Mouse (Mus musculus): Measurements from ENCODE around the gene Commd1. TPM values are rescaled to one million over a fixed set of nuclear protein-coding genes. Genes with fewer than 3 reads are reported as not detected.

Commd1 gene
- polyA plus RNA-seq, 1 experiment from 2014 or later: 243 TPM

DNA sequence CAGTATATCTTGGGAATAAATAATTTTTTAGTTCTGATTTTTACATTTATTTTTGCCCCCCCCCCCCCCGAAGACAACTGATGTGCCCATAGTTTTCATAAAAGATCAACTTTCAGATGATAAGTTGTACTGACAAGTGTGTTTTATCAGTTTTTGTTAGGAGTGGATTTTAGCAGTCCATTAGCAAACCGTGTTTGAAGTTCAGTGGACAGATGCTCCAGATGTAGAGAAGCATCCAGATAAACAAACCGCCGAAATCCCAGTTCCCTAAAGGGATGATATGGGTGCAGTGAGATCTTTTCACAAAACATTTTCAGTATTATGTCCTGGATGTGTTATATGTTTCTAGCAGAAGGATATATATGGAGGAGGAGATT lies 26.6 kb upstream of the Commd1 start:
- Histone ChIP-seq H3K9me3 (replicated peaks) (no peaks in the 10 kb centered on the region), H3K27me3 (replicated peaks) (no peaks in the 10 kb centered on the region), H3K4me2 (peak overlapping the region; percentile 70), H3K27ac (replicated peaks) (no peak overlapping the region), H3K4me1 (peaks cover 7% of the 10 kb centered on the region), H3K36me3 (peaks cover 12% of the 10 kb centered on the region), H3K9ac (replicated peaks) (no peak overlapping the region), H3K4me3 (replicated peaks) (peak overlapping the region; percentile 62)
- ATAC-seq (ENCODE audit: low FRiP score): no peak
- WGBS: 25% methylated on average over 4 of the region's 4 CpGs

DNA sequence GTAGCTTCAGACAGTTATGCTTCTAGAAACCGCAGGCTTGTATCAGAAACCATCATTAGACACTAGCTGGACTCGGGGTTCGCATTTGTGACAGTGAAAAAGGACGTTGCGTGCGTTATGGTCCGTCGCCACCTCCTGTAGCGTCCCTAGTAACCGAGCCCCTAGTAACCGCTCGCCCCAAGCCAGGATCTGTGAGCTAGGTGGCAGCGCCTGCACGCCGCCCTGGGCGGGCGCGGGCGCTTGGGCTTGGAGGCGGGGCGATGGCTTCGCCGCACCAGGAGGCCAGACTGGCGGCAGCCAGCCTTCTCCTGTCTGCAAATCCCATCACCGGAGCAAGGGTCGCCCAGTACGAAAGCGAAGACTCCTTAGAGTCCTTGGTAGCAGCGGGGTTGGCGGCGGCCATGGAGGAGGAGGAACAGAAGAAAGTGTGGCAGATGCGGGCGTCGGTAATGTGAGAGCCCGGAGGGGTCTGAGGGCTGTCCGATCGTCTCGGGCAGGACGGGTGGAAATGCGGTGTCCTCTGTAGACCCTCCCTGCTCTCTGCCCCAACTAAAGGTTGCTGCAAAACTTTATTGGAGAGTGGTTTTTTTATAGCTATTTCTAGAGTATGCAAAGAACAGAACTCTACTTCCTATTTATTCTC lies 26.1 kb upstream of the Commd1 start:
- H3K36me3 ChIP-seq: peaks cover 18% of the 10 kb centered on the region
- WGBS: under 1% methylated on average over 40 of the region's 40 CpGs
- H3K4me2 ChIP-seq: peak overlapping the region; percentile 70
- peak overlapping the region; percentile 93 for H3K27ac ChIP-seq (replicated peaks)
- peaks cover 7% of the 10 kb centered on the region for H3K4me1 ChIP-seq
- H3K27me3 ChIP-seq (replicated peaks): no peaks in the 10 kb centered on the region
- peak overlapping the region; percentile 73 for H3K9ac ChIP-seq (replicated peaks)
- H3K9me3 ChIP-seq (replicated peaks): no peaks in the 10 kb centered on the region
- peak overlapping the region; percentile 62 for H3K4me3 ChIP-seq (replicated peaks)
- ATAC-seq (ENCODE audit: low FRiP score): peak; percentile 96

DNA sequence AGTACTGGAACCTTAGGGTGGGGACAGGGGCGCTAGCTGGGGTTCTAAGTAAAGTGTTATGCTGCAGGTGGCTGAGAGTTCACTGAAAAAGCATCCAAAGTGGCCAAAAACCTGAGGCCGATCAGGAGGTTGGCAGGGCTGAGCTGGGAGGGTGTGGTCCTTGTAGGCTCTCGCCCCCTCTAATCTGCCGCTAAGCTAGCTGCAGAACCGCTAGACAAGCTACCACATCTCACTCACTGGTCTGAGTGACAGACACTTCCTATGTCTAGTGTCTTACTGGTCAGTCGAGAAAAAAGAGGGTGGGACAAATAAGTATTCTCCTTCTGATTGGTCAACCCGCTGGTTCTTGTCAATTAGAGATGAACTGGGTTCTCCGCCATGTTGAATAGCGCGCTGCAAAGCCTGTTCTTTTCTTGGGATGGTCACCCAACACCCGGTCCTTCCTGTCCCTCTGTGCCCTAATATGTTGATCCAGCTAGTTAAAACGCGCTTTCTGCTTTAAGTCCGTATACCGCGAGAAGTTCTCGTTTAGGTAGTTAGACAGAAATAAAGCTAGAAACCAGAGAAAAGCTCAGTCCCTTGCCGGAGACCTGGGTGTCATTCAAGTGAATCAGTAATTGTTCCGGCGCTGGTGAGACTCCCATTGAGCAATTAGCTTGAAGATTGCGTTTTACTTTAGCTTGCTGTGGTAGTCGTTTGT lies 25.4 kb upstream of the Commd1 start, which contains the start of gene Fam161a:
TSS of gene Fam161a (plus strand) at position 51 of the 700 bp plus-strand sequence.
- Histone ChIP-seq H3K4me3 (replicated peaks) (peak within 1 kb of the TSS; percentile 62), H3K9me3 (replicated peaks) (no peaks in the 10 kb centered on the region), H3K27ac (replicated peaks) (peak within 1 kb of the TSS; percentile 93), H3K36me3 (peaks cover 19% of the 10 kb centered on the region), H3K4me2 (peak within 1 kb of the TSS; percentile 70), H3K9ac (replicated peaks) (peak within 1 kb of the TSS; percentile 73), H3K27me3 (replicated peaks) (no peaks in the 10 kb centered on the region), H3K4me1 (peaks cover 7% of the 10 kb centered on the region)
- ATAC-seq (ENCODE audit: low FRiP score): peak; percentile 96
- under 1% methylated on average over 22 of the region's 22 CpGs for WGBS

- Histone ChIP-seq H3K27me3 (replicated peaks) (no peaks in the 10 kb centered on the region), H3K9me3 (replicated peaks) (no peaks in the 10 kb centered on the region), H3K36me3 (peaks cover 24% of the 10 kb centered on the region), H3K4me2 (peak overlapping the region; percentile 70), H3K4me3 (replicated peaks) (peak overlapping the region; percentile 62), H3K4me1 (peaks cover 7% of the 10 kb centered on the region), H3K9ac (replicated peaks) (peak overlapping the region; percentile 73), H3K27ac (replicated peaks) (peak overlapping the region; percentile 93)
- WGBS: 9% methylated on average over 6 of the region's 6 CpGs
- peak; percentile 61 for ATAC-seq (ENCODE audit: low FRiP score)
These were observed 24.9 kb upstream of the Commd1 start for GRCm38 (mm10) chr11:23007166-23007480.

DNA sequence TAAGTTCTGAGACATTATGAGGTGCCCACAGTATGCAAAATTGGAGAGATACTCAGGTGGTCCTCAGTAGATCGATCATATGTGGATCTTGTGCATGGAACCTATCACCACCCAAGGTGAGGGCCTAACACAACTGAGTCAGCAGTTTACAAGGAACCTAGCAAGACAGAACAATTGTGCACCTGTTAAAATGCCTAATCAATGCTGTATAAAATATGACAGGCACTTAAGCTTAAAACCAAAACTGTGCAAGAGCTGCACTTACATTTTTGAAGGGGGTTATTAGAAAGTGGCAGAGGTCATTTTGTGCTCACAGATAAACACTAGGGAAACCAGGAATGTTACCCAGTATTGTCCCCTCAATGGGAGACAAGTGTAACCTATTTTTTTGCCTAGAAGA lies 23.1 kb upstream of the Commd1 start:
- Histone ChIP-seq H3K9me3 (replicated peaks) (no peaks in the 10 kb centered on the region), H3K27ac (replicated peaks) (no peak overlapping the region), H3K9ac (replicated peaks) (no peak overlapping the region), H3K27me3 (replicated peaks) (no peaks in the 10 kb centered on the region), H3K4me3 (replicated peaks) (no peak overlapping the region), H3K36me3 (peaks cover 40% of the 10 kb centered on the region), H3K4me2 (no peak overlapping the region), H3K4me1 (peaks cover 7% of the 10 kb centered on the region)
- no peak for ATAC-seq (ENCODE audit: low FRiP score)
- WGBS: 94% methylated on average over 1 of the region's 1 CpGs

- ATAC-seq (ENCODE audit: low FRiP score): no peak
- 95% methylated on average over 1 of the region's 1 CpGs for WGBS
These were observed 16.1 kb upstream of the Commd1 start for GRCm38 (mm10) chr11:22998308-22998707.

DNA sequence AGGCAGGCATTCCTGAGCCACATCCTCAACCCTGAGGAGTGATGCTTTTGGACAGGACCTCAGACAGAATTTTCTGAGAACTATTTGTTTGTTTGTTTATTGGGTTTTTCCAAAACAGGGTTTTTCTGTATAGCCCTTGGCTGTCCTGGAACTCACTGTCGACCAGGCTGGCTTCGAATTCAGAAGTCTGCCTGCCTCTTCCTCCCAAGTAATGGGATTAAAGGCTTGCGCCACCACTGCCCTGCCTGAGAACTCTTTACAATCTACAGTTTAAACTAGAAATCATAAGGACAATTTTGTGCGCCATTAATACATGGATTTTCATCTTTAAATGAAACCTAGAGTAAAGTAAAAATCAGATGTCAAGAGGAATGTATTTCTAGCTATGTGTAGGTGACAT lies 13.3 kb upstream of the Commd1 start:
- H3K9ac ChIP-seq (replicated peaks): no peak overlapping the region
- H3K4me1 ChIP-seq: peaks cover 13% of the 10 kb centered on the region
- WGBS: 95% methylated on average over 4 of the region's 4 CpGs
- H3K36me3 ChIP-seq: peaks cover 57% of the 10 kb centered on the region
- no peaks in the 10 kb centered on the region for H3K27me3 ChIP-seq (replicated peaks)
- H3K4me3 ChIP-seq (replicated peaks): no peak overlapping the region
- no peak overlapping the region for H3K4me2 ChIP-seq
- H3K9me3 ChIP-seq (replicated peaks): no peaks in the 10 kb centered on the region
- no peak for ATAC-seq (ENCODE audit: low FRiP score)
- no peak overlapping the region for H3K27ac ChIP-seq (replicated peaks)

More at GRCm38 (mm10) chr11:22998308-22998707, 16.1 kb upstream of the Commd1 start:
- H3K4me2 ChIP-seq: no peak overlapping the region
- no peaks in the 10 kb centered on the region for H3K9me3 ChIP-seq (replicated peaks)
- no peak overlapping the region for H3K4me3 ChIP-seq (replicated peaks)
- peaks cover 77% of the 10 kb centered on the region for H3K36me3 ChIP-seq
- H3K9ac ChIP-seq (replicated peaks): no peak overlapping the region
- no peak overlapping the region for H3K27ac ChIP-seq (replicated peaks)
- no peaks in the 10 kb centered on the region for H3K27me3 ChIP-seq (replicated peaks)
- H3K4me1 ChIP-seq: no peaks in the 10 kb centered on the region

- no peak for ATAC-seq (ENCODE audit: low FRiP score)
These were observed 12.1 kb upstream of the Commd1 start for GRCm38 (mm10) chr11:22994271-22994670.

DNA sequence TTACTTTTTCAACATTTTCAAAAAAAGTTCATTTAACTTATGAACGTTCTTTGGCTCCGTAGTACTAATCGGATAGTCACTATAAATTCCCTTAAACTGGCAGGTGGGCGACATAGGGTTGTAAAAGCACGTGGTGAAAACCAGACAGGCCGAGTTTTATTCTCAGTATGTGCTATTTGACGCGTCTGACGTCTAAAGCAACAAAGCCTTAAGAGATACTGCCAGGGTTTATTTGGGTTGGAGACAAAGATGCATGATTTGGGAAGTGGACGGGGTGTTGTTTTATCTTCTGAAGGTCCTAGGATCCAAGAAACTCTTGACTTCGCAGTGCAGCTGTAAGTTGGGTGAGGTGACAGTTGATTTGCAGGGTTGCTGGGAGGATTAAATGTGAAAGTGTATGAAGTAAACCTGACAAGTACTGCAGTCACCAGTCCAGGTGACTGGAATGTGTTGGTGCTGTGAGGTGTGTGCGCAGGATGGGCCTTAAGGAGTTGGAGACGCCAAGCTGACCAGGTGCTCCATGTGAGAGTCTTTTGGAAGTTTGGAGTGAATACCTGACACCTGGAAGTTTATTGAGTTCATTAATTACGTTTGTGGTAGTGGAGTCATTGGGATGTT lies 9.1 kb upstream of the Commd1 start:
- peak overlapping the region; percentile 70 for H3K4me3 ChIP-seq (replicated peaks)
- peak overlapping the region; percentile 79 for H3K9ac ChIP-seq (replicated peaks)
- no peak for ATAC-seq (ENCODE audit: low FRiP score)
- H3K4me2 ChIP-seq: peak overlapping the region; percentile 68
- no peak overlapping the region for H3K27ac ChIP-seq (replicated peaks)
- H3K9me3 ChIP-seq (replicated peaks): no peaks in the 10 kb centered on the region
- no peaks in the 10 kb centered on the region for H3K27me3 ChIP-seq (replicated peaks)
- WGBS: 13% methylated on average over 14 of the region's 14 CpGs
- peaks cover 24% of the 10 kb centered on the region for H3K36me3 ChIP-seq
- peaks cover 13% of the 10 kb centered on the region for H3K4me1 ChIP-seq

More at GRCm38 (mm10) chr11:22994271-22994670, 12.1 kb upstream of the Commd1 start:
- Histone ChIP-seq H3K9me3 (replicated peaks) (no peaks in the 10 kb centered on the region), H3K36me3 (peaks cover 45% of the 10 kb centered on the region), H3K4me3 (replicated peaks) (no peak overlapping the region), H3K27me3 (replicated peaks) (no peaks in the 10 kb centered on the region), H3K4me1 (peaks cover 13% of the 10 kb centered on the region), H3K9ac (replicated peaks) (no peak overlapping the region), H3K27ac (replicated peaks) (no peak overlapping the region), H3K4me2 (no peak overlapping the region)
- WGBS: 90% methylated on average over 2 of the region's 2 CpGs

GRCm38 (mm10) chr11:22990393-22991126 lies 8.4 kb upstream of the Commd1 start, which contains the start of gene Cct4:
Gene Cct4 (plus strand): TSS chr11:22990519.
- peak; percentile 99 for ATAC-seq (ENCODE audit: low FRiP score)
- H3K9ac ChIP-seq (replicated peaks): peak within 1 kb of the TSS; percentile 79
- peaks cover 19% of the 10 kb centered on the region for H3K36me3 ChIP-seq
- H3K9me3 ChIP-seq (replicated peaks): no peaks in the 10 kb centered on the region
- H3K27me3 ChIP-seq (replicated peaks): no peaks in the 10 kb centered on the region
- H3K4me2 ChIP-seq: peak within 1 kb of the TSS; percentile 68
- peaks cover 13% of the 10 kb centered on the region for H3K4me1 ChIP-seq
- H3K4me3 ChIP-seq (replicated peaks): peak within 1 kb of the TSS; percentile 70
- peak within 1 kb of the TSS; percentile 92 for H3K27ac ChIP-seq (replicated peaks)
- under 1% methylated on average over 65 of the region's 66 CpGs for WGBS

DNA sequence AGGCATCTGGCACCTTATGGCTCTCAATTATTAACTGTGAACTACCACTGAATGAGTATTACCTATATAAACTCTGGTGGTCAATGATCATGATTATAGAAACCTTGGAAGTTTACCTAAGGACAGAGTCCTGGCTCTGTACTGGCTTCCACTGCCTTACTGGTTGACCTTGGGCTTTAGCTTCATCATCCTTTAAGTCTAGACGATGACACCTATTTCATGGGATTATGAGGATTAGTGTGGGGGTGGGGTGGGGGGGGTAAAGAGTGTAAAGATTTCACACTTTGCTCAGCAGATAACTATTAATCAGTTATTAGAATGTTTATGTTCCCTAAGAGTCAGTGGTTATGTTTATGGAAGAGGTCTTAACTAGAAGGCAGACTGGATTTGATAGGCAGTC lies 7.6 kb upstream of the Commd1 start:
- Histone ChIP-seq H3K27me3 (replicated peaks) (no peaks in the 10 kb centered on the region), H3K36me3 (peaks cover 12% of the 10 kb centered on the region), H3K4me1 (peaks cover 13% of the 10 kb centered on the region), H3K9me3 (replicated peaks) (no peaks in the 10 kb centered on the region), H3K9ac (replicated peaks) (peak overlapping the region; percentile 64), H3K4me3 (replicated peaks) (peak overlapping the region; percentile 70), H3K4me2 (peak overlapping the region; percentile 68), H3K27ac (replicated peaks) (peak overlapping the region; percentile 92)
- WGBS: 52% methylated on average over 1 of the region's 1 CpGs
- peak; percentile 28 for ATAC-seq (ENCODE audit: low FRiP score)

All from neural tube, embryonic 15.5 days (tissue).